Mouse (Mus musculus): ENCODE results near the gene Alg14.

DNA sequence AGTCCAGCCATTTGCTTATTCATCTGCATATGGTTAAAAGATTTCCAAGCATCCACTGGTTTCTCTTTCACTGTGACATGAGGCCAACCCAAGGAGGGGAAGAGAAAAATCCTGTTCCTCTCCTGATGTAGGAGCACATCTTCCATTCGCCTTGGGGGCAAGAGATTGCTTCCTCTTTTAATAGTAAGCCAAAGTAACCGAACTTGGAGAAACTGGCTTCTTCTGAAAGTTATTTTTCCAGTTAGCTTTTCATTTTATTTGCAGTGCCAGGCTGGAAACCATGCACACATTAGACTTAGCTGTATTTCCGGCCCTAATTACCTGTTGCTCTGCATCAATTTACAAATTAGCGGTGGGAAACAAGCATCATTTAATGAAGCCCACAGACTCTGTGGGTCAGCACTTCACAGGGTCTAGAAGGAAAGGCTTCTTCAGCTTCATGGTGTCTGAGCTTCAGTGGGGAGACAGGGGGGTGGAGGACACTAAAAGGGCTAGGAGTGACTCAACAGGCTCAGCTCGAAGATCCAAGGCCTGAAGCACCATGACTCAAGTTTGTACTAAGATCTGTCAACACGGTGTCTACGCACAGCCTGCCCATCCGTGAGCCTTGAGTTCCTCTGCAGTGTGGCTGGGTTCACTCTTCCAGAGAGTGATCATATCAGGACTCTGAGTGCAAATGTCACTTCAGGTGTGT lies 80.1 kb downstream of the Alg14 start:
- TF ChIP-seq MAFK (IDR thresholded peaks at IDR 0.05; ENCODE audit: insufficient replicate concordance, low read length) (no peak), SMC3 (IDR thresholded peaks at IDR 0.05; ENCODE audit: low read depth, low read length) (no peak), ELF1 (IDR thresholded peaks at IDR 0.05; ENCODE audit: low read depth, low read length) (no peak), MAX (IDR thresholded peaks at IDR 0.05; ENCODE audit: low read length) (no peak), USF2 (conservative IDR thresholded peaks at IDR 0.05; ENCODE audit: low read depth, low read length) (no peak), RAD21 (IDR thresholded peaks at IDR 0.05; ENCODE audit: low read depth, low read length) (no peak), CTCF (conservative IDR thresholded peaks at IDR 0.05 in 1 of 2, IDR thresholded peaks at IDR 0.05 in 1 of 2; ENCODE audit: low read depth in 2 of 2, low read length in 2 of 2) (no peak), JUND (conservative IDR thresholded peaks at IDR 0.05; ENCODE audit: low read depth, low read length) (no peak), ETS1 (conservative IDR thresholded peaks at IDR 0.05; ENCODE audit: low read depth, low read length) (no peak), ZMIZ1 (IDR thresholded peaks at IDR 0.05; ENCODE audit: low read depth, low read length) (no peak), USF1 (IDR thresholded peaks at IDR 0.05; ENCODE audit: low read depth, low read length) (no peak), POLR2A (IDR thresholded peaks at IDR 0.05; ENCODE audit: low read depth, low read length) (no peak), MYC (IDR thresholded peaks at IDR 0.05; ENCODE audit: low read depth, low read length) (no peak), ZC3H11A (IDR thresholded peaks at IDR 0.05; ENCODE audit: low read depth, low read length) (no peak)
